Mouse (Mus musculus) layer of hippocampus, adult 11-12 months (tissue): Measurements from ENCODE around the gene Odf2.

ENCODE experiments used
- DNase-seq: peaks from one replicate; pipeline ENCODE4 v3.0.0; 2022; ENCODE audit warnings: low spot score

Gene Odf2

DNA sequence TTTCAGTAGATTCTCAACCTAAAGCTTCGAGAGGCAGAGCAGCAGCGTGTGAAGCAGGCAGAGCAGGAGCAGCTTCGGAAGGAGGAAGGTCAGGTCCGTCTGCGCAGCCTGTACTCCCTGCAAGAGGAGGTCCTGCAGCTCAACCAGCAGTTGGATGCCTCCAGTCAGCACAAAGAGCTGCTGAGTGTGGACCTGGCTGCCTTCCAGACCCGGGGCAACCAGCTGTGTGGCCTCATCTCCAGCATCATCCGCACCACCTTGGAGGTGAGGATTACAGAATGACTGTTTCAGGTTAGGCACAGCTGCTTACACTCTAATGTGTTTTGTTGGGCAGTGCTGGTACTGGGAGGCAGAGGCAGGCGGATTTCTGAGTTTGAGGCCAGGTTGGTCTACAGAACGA is 51.1 kb downstream of the Odf2 start:
- no peak for DNase-seq

- no peak for DNase-seq
Measured at GRCm38 (mm10) chr2:29940826-29941225, 51.8 kb downstream of the Odf2 start.

GRCm38 (mm10) chr2:29944723-29945122 is 55.7 kb downstream of the Odf2 start:
- DNase-seq, result no peak

GRCm38 (mm10) chr2:29948896-29949295 is 59.9 kb downstream of the Odf2 start:
- DNase-seq, result no peak

GRCm38 (mm10) chr2:29961246-29961645 is 72.2 kb downstream of the Odf2 start:
- no peak for DNase-seq

DNA sequence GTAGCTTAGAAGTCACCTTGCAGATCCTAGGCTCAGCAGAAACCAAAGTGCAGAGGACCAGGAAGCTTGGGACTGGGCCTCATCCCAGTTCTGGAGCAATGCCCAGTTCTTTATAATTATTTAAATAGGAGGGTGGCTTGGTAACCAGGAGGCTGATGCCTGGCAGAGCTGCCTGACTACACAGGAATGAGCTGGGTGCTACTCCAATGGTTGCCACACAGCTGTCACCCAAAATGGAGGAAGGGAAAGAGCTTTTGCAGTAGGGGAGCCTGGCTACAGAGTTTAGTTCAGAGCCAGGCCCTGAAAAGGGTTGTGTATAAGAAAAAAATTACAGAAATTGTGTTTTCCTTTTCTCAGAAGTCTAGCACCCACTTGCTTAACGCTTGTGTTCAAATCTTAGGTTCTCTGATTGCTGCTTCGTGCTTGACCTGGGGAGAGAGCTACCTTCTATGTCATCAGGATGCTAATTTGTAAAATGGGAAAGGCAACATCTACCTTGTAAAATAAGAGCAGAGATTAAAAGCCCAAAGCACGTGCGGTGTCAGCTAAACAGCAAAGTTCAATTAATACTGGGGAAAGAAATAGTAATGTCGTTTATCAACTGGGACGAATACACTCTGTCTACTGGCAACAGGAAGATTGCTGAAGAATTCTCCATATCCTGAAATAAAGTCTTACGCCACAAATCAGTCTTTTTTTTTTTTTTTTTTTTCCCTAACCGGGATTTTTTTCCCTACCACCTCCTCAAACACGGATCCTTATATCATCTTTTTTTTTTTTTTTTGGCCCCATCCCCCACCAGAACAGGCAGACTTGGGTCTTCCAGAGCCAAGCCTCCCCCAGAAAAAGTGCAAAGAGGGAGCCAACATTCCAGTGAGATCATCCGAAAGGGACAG is 75.6 kb downstream of the Odf2 start:
- peak; percentile 62 for DNase-seq

DNA sequence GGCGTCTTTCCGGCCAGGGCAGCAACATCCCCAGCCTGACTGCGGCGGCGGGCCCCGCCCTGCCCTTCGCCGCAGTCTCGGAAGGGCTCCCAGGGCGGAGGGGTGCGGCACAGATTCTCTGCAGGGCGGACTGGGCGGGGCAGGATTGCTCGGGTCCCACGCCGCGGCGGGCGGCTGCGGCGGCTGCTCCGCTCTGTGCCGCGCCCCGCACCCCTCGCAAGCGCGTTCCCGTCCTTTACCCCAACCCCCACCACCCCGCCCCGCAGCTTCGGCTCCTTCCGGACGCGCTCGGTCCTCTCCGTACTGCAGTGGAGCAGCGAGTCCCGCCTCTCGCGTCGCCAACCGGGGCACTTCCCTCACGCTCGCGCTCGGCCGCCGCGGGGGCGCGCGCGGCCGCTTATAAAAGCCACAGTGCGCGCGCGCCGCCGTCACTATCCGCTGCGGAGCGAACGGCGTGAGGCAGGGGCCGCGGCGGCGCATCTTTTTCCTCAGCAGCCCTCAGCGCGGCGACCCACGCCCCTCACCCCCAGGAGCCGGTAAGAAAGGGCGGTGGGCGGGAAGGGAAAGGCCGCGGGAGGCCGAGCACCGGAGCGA is 76.3 kb downstream of the Odf2 start, which contains the start of gene Sptan1:
Gene Sptan1, plus strand, starts transcription at position 311 of the 594 bp plus-strand sequence.
- DNase-seq, result peak; percentile 96

GRCm38 (mm10) chr2:29965906-29966305 is 76.9 kb downstream of the Odf2 start:
- DNase-seq, result peak; percentile 45

DNA sequence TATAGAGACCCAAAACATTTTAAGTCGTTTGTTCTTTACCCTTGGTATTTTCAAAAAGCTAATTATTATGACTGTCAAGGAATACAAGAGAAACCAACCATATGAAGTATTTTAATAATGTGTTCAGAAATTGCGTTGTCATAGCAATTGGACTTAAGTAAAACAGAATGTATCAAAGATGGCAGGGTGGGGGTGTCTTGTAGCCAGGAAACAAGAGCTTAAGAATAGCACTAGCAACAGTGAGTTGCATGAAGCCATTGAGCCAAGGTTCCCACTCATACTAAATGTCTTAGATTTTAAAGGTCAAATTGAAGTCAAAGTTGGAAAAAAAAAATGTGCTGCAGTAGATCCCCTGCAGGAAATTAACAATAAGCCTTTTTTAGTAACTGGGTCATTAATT is 77.8 kb downstream of the Odf2 start:
- no peak for DNase-seq

GRCm38 (mm10) chr2:29967768-29968167 is 78.7 kb downstream of the Odf2 start:
- no peak for DNase-seq

DNA sequence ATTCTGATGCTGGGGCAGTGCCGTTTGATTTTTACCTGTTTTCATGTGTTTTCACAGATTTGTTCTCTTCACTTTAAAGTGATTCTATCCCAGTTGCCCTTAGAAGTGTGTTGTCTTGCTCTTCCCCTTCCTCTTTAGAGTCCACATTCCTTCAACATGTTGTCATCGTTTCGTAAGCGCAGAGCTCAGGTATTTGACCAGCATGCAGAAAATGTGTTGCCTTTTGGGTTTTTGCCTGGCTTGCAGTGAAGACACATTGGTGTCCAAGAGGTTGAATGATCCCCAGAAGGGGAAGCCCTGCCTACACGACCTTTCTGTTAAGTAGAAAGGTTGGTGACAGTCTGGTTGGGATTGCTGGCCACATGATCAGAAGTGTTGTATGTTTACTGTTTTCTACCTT is 79.6 kb downstream of the Odf2 start:
- no peak for DNase-seq

GRCm38 (mm10) chr2:29971838-29972635 is 83.0 kb downstream of the Odf2 start:
- DNase-seq, result peak; percentile 67

DNA sequence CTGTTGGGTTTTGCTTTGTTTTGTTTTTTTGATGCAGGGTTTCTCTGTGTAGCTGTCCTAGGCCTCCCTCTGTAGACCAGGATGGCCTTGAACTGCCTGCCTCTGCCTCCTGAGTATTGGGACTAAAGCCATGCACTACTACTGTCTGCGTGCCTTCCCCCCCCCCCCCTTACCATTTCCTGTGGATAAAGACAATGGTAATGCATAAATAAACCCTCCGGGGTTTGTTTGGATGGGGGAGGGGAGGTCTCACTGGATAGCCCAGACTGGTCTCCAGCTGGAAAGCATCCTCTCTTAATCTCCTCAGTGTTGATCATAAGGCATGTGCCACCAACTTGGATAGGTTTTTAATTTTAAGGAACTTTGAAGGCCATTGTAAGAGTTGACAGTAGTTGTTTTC is 84.5 kb downstream of the Odf2 start:
- DNase-seq, result no peak

GRCm38 (mm10) chr2:29977307-29977706 is 88.3 kb downstream of the Odf2 start:
- peak; percentile 51 for DNase-seq

- DNase-seq, result no peak
Measured at GRCm38 (mm10) chr2:29980661-29981060, 91.6 kb downstream of the Odf2 start.
